Comparison of ENCODE assay signal across 19 mouse cellular contexts in genomic region chr7:134680161-134680560, GRCm38 (mm10). TPM values are rescaled to one million over a fixed set of nuclear protein-coding genes. Genes with fewer than 3 reads are reported as not detected.
DNase-seq lines count a peak whose midpoint lies in the region; ATAC-seq and TF ChIP-seq lines count a peak whose summit lies in the region.
"Had no signal": no experiment of that assay in that cellular context is flagged by ENCODE, and none has a peak within 500 bp of the region (broad histone marks: within the 10 kb centered on the region; RNA-seq: fewer than 3 reads in every experiment).

No protein-coding gene starts in this region.

- H3K36me3 ChIP-seq in heart, embryonic 16.5 days (ENCODE audit: control insufficient read depth, insufficient read depth): no peaks in the 10 kb centered on the region
- no peaks in the 10 kb centered on the region for H3K36me3 ChIP-seq in kidney, postnatal 0 days (ENCODE audit: insufficient read depth, low read length)
- no peaks in the 10 kb centered on the region for H3K36me3 ChIP-seq in ES-Bruce4 (ENCODE audit: control insufficient read depth, insufficient read depth, low read length, poor library complexity, severe bottlenecking)
- peaks cover 15% of the 10 kb centered on the region for H3K36me3 ChIP-seq in limb, embryonic 10.5 days
- H3K36me3 ChIP-seq: neural tube, embryonic 12.5 days had no signal

- peak overlapping the region; percentile 57; the same call in 1 of the 2 replicates for H3K27ac ChIP-seq in heart, embryonic 16.5 days (ENCODE audit: low read length)
- H3K27ac ChIP-seq in kidney, postnatal 0 days: peak overlapping the region; percentile 70
- H3K27ac ChIP-seq in ES-Bruce4 (ENCODE audit: insufficient read depth, low read length): peak overlapping the region; percentile 88
- H3K27ac ChIP-seq in limb, embryonic 10.5 days: 0 out of 2 replicates have a peak overlapping the region, but pooled peaks have one; percentile 32
- H3K27ac ChIP-seq: neural tube, embryonic 12.5 days had no signal

- H3K9me3 ChIP-seq in heart, embryonic 16.5 days (replicated peaks; ENCODE audit: control insufficient read depth, low read length): no peaks in the 10 kb centered on the region
- H3K9me3 ChIP-seq in kidney, postnatal 0 days (replicated peaks; ENCODE audit: low read length): no peaks in the 10 kb centered on the region
- no peaks in the 10 kb centered on the region for H3K9me3 ChIP-seq in ES-Bruce4 (replicated peaks; ENCODE audit: control insufficient read depth, insufficient read depth, low read length, poor library complexity, severe bottlenecking)
- no peaks in the 10 kb centered on the region for H3K9me3 ChIP-seq in limb, embryonic 10.5 days (replicated peaks)
- H3K9me3 ChIP-seq: embryonic facial prominence, embryonic 10.5 days; megakaryocyte, embryonic 14.5 days; neural tube, embryonic 12.5 days had no signal

- no peak for DNase-seq in heart, adult 8-10 months (ENCODE audit: low spot score)
- no peak for DNase-seq in kidney, postnatal 0 days (ENCODE audit: low spot score)
- DNase-seq in kidney, adult 9 months: no peak
- DNase-seq in limb, embryonic 10.5 days (ENCODE audit: low spot score): no peak
- no peak for DNase-seq in adrenal gland, postnatal 10 days
- no peak for DNase-seq in cerebellum, postnatal 14 days
- DNase-seq: cerebellum, adult 11-12 months; gastrocnemius, postnatal 36 days; heart, postnatal 36 days; liver; lung, adult 2 months; thymus, postnatal 4 days had no signal

- H3K9ac ChIP-seq in heart, embryonic 16.5 days (ENCODE audit: low read length): no peak overlapping the region
- 0 out of 2 replicates have a peak overlapping the region, but pooled peaks have one; percentile 13 for H3K9ac ChIP-seq in kidney, postnatal 0 days (ENCODE audit: low read depth, low read length)
- 0 out of 2 replicates have a peak overlapping the region, but pooled peaks have one; percentile 2 for H3K9ac ChIP-seq in ES-Bruce4 (ENCODE audit: low read depth, poor library complexity, severe bottlenecking)
- H3K9ac ChIP-seq: neural tube, embryonic 12.5 days had no signal

- no peak overlapping the region for H3K4me2 ChIP-seq in heart, embryonic 16.5 days (ENCODE audit: low read depth, low read length)
- no peak overlapping the region for H3K4me2 ChIP-seq in kidney, postnatal 0 days (ENCODE audit: low read length)
- H3K4me2 ChIP-seq: neural tube, embryonic 12.5 days had no signal

- no peak for ATAC-seq in heart, embryonic 16.5 days (replicated peaks; ENCODE audit: extremely low read depth, insufficient read depth, low FRiP score)
- ATAC-seq in kidney, postnatal 0 days (replicated peaks; ENCODE audit: low FRiP score, low read depth): no peak
- ATAC-seq: forebrain, embryonic 14.5 days had no signal

- no peak for TF ChIP-seq POLR2A in ES-Bruce4 (IDR thresholded peaks at IDR 0.05; ENCODE audit: insufficient read depth, low read length)

- TF ChIP-seq EP300 in ES-Bruce4 (IDR thresholded peaks at IDR 0.05; ENCODE audit: insufficient read depth, low read depth, low read length): peak; percentile 80; the same call in 1 of the 2 replicates

- no peaks in the 10 kb centered on the region for H3K27me3 ChIP-seq in heart, embryonic 16.5 days (ENCODE audit: control insufficient read depth, insufficient read depth, low read length)
- H3K27me3 ChIP-seq in kidney, postnatal 0 days (ENCODE audit: insufficient read depth, low read length): no peaks in the 10 kb centered on the region
- no peaks in the 10 kb centered on the region for H3K27me3 ChIP-seq in ES-Bruce4 (ENCODE audit: control insufficient read depth, insufficient read depth, low read length, poor library complexity, severe bottlenecking)
- H3K27me3 ChIP-seq in limb, embryonic 10.5 days (ENCODE audit: low read depth, poor library complexity, severe bottlenecking): no peaks in the 10 kb centered on the region
- H3K27me3 ChIP-seq: neural tube, embryonic 12.5 days had no signal

- TF ChIP-seq CTCF in kidney, postnatal 0 days (IDR thresholded peaks at IDR 0.05; ENCODE audit: low read depth): no peak
- TF ChIP-seq CTCF in ES-Bruce4 (IDR thresholded peaks at IDR 0.05; ENCODE audit: low read depth, low read length): no peak

- WGBS in heart, embryonic 16.5 days: 64% methylated on average over 2 of the region's 2 CpGs
- WGBS in kidney, postnatal 0 days: 73% methylated on average over 2 of the region's 2 CpGs
- WGBS in limb, embryonic 10.5 days: 70% methylated on average over 2 of the region's 2 CpGs

- H3K4me3 ChIP-seq in heart, embryonic 16.5 days (ENCODE audit: low read length): no peak overlapping the region
- no peak overlapping the region for H3K4me3 ChIP-seq in kidney, postnatal 0 days (replicated peaks; ENCODE audit: low read depth, low read length)
- H3K4me3 ChIP-seq in ES-Bruce4 (ENCODE audit: low read depth, low read length): no peak overlapping the region
- H3K4me3 ChIP-seq in limb, embryonic 10.5 days: no peak overlapping the region
- H3K4me3 ChIP-seq: embryonic facial prominence, embryonic 10.5 days; megakaryocyte, embryonic 14.5 days; neural tube, embryonic 12.5 days had no signal

- H3K4me1 ChIP-seq in heart, embryonic 16.5 days (ENCODE audit: control insufficient read depth, insufficient read depth, low read length): peaks cover 7% of the 10 kb centered on the region; the same call in 1 of the 2 replicates
- peaks cover 40% of the 10 kb centered on the region for H3K4me1 ChIP-seq in kidney, postnatal 0 days (replicated peaks; ENCODE audit: insufficient read depth, low read length)
- peaks cover 15% of the 10 kb centered on the region for H3K4me1 ChIP-seq in ES-Bruce4 (ENCODE audit: control insufficient read depth, insufficient read depth, low read length)
- peaks cover 32% of the 10 kb centered on the region for H3K4me1 ChIP-seq in limb, embryonic 10.5 days

RNA-seq across cellular contexts. Expression of gene Dock1, which starts 9.7 kb away (rescaled TPM):
- 17.8 and 22.0 TPM in 2 replicates for polyA plus RNA-seq in heart, embryonic 16.5 days (2015; fragmentation: Nextera tagmentation; extraction: Ambion mirVana)
- total RNA-seq in heart, adult 8-10 months (2022): 10 to 100 TPM; 26.9 to 29.2 (median 27.7) TPM
- 23.9 and 27.6 TPM in 2 replicates for polyA plus RNA-seq in kidney, postnatal 0 days (2015; fragmentation: Nextera tagmentation; extraction: Ambion mirVana)
- 51.2 and 54.8 TPM in 2 replicates for polyA plus RNA-seq in ES-Bruce4 (2011; ENCODE audit: insufficient read depth, insufficient read length, low read depth, missing spikeins)
- 36.3 and 44.5 TPM in 2 replicates for polyA plus RNA-seq in limb, embryonic 10.5 days (2016; fragmentation: Nextera tagmentation; extraction: Ambion mirVana)
- total RNA-seq in adrenal gland, postnatal 10 days (2021): 100 to 1,000 TPM in 1 of 2 experiments, 10 to 100 TPM in 1; 86.5 to 107 TPM
- total RNA-seq: MEL had no signal

Comparison
In these comparisons a context has a peak if more than half of its experiments do, and no peak if none do; other contexts are left out.
1. H3K27ac ChIP-seq: peak in every context shown above with its lines; median percentile 88 in ES-Bruce4; 70 in kidney, postnatal 0 days; 57 in heart, embryonic 16.5 days; 32 in limb, embryonic 10.5 days.